Mouse (Mus musculus) midbrain, embryonic 14.5 days (tissue): ENCODE data around the gene Pygm. TPM values are rescaled to one million over a fixed set of nuclear protein-coding genes. Genes with fewer than 3 reads are reported as not detected.

Source experiments
- ATAC-seq: fragments of 200-750 bp; cut with Nextera tagmentation; 2 replicates; pipeline ENCODE4 v1.8.0; 2017; ENCODE audit warnings: moderate number of reproducible peaks, moderate library complexity; ENCODE audit not compliant: low FRiP score, low TSS enrichment
- DNase-seq: peaks from one replicate; pipeline ENCODE4 v3.0.0-alpha.2; 2015
- H3K27ac ChIP-seq: fragments of 300-500 bp; sonication (generic); replicated peaks from 2 replicates; pipeline ENCODE4 v1.5.1; 2014; ENCODE audit warnings: mild to moderate bottlenecking, low read depth, low read length, moderate library complexity
- H3K27me3 ChIP-seq: fragments of 300-500 bp; sonication (generic); 2 replicates; pipeline ENCODE4 v1.6.1; 2014; ENCODE audit warnings: low read length, control low read depth, mixed read lengths; ENCODE audit not compliant: control insufficient read depth, insufficient read depth
- H3K36me3 ChIP-seq: fragments of 300-500 bp; sonication (generic); 2 replicates; pipeline ENCODE4 v1.6.1; 2014; ENCODE audit warnings: low read length, control low read depth; ENCODE audit not compliant: control insufficient read depth, insufficient read depth
- H3K4me1 ChIP-seq: fragments of 300-500 bp; sonication (generic); 2 replicates; pipeline ENCODE4 v1.6.1; 2014; ENCODE audit warnings: mild to moderate bottlenecking, antibody characterized with exemption, low read length, control low read depth; ENCODE audit not compliant: control insufficient read depth, insufficient read depth
- H3K4me2 ChIP-seq: fragments of 300-500 bp; sonication (generic); 2 replicates; pipeline ENCODE4 v1.6.1; 2014; ENCODE audit warnings: mild to moderate bottlenecking, low read length, moderate library complexity
- H3K4me3 ChIP-seq: fragments of 300-500 bp; sonication (generic); replicated peaks from 2 replicates; pipeline ENCODE4 v1.5.1; 2014; ENCODE audit warnings: low read depth, low read length
- H3K9ac ChIP-seq: fragments of 300-500 bp; sonication (generic); replicated peaks from 2 replicates; pipeline ENCODE4 v1.6.1; 2014; ENCODE audit warnings: mild to moderate bottlenecking, low read length, moderate library complexity
- H3K9me3 ChIP-seq: fragments of 300-500 bp; sonication (generic); 2 replicates; pipeline ENCODE4 v1.6.1; 2016; ENCODE audit warnings: low read length, control low read depth, mixed read lengths; ENCODE audit not compliant: control insufficient read depth
- WGBS: fragments of 180-500 bp; shearing (Covaris S2); extraction: QIAGEN DNeasy Blood & Tissue Kit; methylation state at CpG from one replicate; pipeline ENCODE4 v1.1.7; 2014; 5-methylcytosine and 5-hydroxymethylcytosine counted together
- microRNA-seq: library from miRNA; unstranded; fragments of <30 nt; microRNA quantifications from one replicate; pipeline ENCODE4, GENCODE M21; 2016
- polyA plus RNA-seq: library from polyadenylated mRNA; unstranded; fragments of >200 nt; fragmentation: Nextera tagmentation; extraction: Ambion mirVana; gene quantifications from 2 replicates; pipeline ENCODE4 v1.2.1, GENCODE M21; 2014

Gene Pygm
- polyA plus RNA-seq, 1 experiment from 2014 or later = 2.9 TPM

GRCm38 (mm10) chr19:6446736-6447437 lies 62.7 kb downstream of the Pygm start:
- peak overlapping the region; percentile 88 for H3K27ac ChIP-seq
- no peaks in the 10 kb centered on the region; the same call in 1 of the 2 replicates for H3K36me3 ChIP-seq
- H3K9ac ChIP-seq = peak overlapping the region; percentile 36
- peaks cover 81% of the 10 kb centered on the region for H3K4me1 ChIP-seq
- no peak overlapping the region for H3K4me3 ChIP-seq
- no peaks in the 10 kb centered on the region for H3K27me3 ChIP-seq
- ATAC-seq (no peak), DNase-seq (peak; percentile 19)
- H3K4me2 ChIP-seq = peak overlapping the region; percentile 38
- H3K9me3 ChIP-seq = no peaks in the 10 kb centered on the region
- 39% methylated on average over 7 of the region's 7 CpGs for WGBS

Small RNAs within 50 kb of the gene (microRNA-seq; reads per million reads assigned to microRNA genes)
- not detected for gene Mir6989

Other genes starting within 250 kb of the Pygm start
- 0.25 TPM in 1 of 2 replicates, not detected in the other for gene Batf2, start 243.4 kb upstream of the Pygm start, polyA plus RNA-seq
- gene Arl2, start 242.9 kb upstream of the Pygm start, polyA plus RNA-seq = 104 and 145 TPM in 2 replicates
- not detected in 2 replicates for gene Majin, start 200.0 kb upstream of the Pygm start, polyA plus RNA-seq
- gene Gpha2, start 158.0 kb upstream of the Pygm start, polyA plus RNA-seq = not detected in 2 replicates
- 117 and 142 TPM in 2 replicates for gene Ppp2r5b, start 148.5 kb upstream of the Pygm start, polyA plus RNA-seq
- 13.7 and 15.4 TPM in 2 replicates for gene Atg2a, start 142.7 kb upstream of the Pygm start, polyA plus RNA-seq
- gene Ehd1, start 107.7 kb upstream of the Pygm start, polyA plus RNA-seq = 75.0 and 80.1 TPM in 2 replicates
- gene Cdc42bpg, start 77.9 kb upstream of the Pygm start, polyA plus RNA-seq = 0.43 and 1.3 TPM in 2 replicates
- 54.8 and 55.4 TPM in 2 replicates for gene Men1, start 49.4 kb upstream of the Pygm start, polyA plus RNA-seq
- 14.3 and 18.8 TPM in 2 replicates for gene Map4k2, start 43.3 kb upstream of the Pygm start, polyA plus RNA-seq
- gene Sf1, start 20.7 kb upstream of the Pygm start, polyA plus RNA-seq = 99.6 and 125 TPM in 2 replicates
- gene Rasgrp2, start 14.9 kb downstream of the Pygm start, polyA plus RNA-seq = 32.9 and 58.5 TPM in 2 replicates
- gene Nrxn2, start 34.3 kb downstream of the Pygm start, polyA plus RNA-seq = 54.1 and 105 TPM in 2 replicates
- gene Slc22a12, start 158.6 kb downstream of the Pygm start, polyA plus RNA-seq = not detected in 2 replicates